Mouse (Mus musculus) embryo, embryonic 10.5 days (tissue): Measurements from ENCODE around the gene Pprc1.
A peak's percentile ranks its signal among the peaks of the same experiment; 100 is the strongest.

Experiments used
- DNase-seq: peaks from one replicate; pipeline ENCODE4 v3.0.0-alpha.2; 2015; ENCODE audit warnings: low spot score

The Pprc1 gene

GRCm38 (mm10) chr19:46044271-46044992 lies at the start of gene Pprc1:
Pprc1 (plus strand) TSS chr19:46044886.
- peak; percentile 79 for DNase-seq

DNA sequence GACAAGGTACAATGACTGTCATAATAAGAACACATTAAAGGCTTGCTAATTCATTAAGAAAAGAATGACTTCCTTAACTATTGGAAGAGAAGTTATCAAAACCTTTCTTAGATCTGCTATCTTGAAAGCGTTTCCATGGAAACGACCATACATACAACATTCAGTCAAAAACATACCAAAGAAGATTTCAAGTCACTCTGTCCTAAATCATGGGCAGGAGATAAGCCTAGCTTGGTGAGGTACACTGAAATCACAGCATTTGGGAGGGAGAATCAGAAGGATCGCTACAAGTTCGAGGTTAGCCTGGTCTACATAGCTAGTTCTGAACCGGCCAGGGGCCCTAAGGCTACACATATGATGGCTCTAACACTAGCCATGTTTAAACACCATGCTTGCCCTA lies 47.3 kb upstream of the Pprc1 start:
- peak; percentile 56 for DNase-seq

GRCm38 (mm10) chr19:45997785-45998693 lies 46.6 kb upstream of the Pprc1 start, which contains the start of gene Armh3:
Armh3 (minus strand) TSS chr19:45998488.
- DNase-seq: peak; percentile 99

DNA sequence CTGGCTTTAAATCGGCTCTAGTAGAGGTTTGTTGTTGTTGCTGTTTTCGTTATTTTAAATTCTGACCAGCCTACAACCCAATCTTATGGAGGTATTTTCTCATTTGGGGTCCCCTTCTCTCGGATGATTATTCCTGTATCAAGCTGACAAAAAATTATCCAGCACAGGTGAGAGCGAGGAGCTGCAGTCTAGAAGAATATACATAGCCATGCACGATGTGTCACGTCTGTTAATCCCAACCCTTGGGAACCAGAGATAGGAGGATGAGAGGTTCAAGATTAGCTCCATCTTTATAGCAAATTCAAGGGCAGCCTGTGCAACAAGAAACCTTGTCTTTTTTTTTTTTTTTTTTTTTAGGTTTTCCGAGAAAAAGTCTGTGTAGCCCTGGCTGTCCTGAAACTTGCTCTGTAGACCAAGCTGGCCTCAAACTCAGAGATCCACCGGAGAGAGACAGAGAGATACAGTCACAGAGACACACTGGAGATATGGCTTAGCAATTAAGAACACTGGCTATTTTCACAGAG lies 45.9 kb upstream of the Pprc1 start:
- no peak for DNase-seq

- DNase-seq: no peak
Observed at GRCm38 (mm10) chr19:45999378-45999777, 45.3 kb upstream of the Pprc1 start.

DNA sequence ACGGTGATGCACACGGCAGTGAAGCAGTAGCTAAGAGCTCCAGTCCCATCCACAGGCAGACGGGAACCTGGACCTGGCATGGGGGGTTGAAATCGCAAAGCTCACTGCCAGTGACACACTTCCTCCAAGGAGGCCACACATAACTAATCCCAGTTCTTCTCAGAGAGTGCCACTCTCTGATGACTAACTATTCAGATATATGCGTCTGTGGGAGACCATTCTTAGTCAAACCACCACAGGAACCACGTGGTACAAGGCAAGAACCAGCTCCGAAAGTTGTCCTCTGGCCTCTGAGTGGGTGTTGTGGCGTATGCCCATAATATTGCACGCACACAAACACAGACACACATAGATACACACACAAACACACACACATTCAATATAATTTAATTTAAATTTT lies 42.4 kb upstream of the Pprc1 start:
- DNase-seq: no peak

DNA sequence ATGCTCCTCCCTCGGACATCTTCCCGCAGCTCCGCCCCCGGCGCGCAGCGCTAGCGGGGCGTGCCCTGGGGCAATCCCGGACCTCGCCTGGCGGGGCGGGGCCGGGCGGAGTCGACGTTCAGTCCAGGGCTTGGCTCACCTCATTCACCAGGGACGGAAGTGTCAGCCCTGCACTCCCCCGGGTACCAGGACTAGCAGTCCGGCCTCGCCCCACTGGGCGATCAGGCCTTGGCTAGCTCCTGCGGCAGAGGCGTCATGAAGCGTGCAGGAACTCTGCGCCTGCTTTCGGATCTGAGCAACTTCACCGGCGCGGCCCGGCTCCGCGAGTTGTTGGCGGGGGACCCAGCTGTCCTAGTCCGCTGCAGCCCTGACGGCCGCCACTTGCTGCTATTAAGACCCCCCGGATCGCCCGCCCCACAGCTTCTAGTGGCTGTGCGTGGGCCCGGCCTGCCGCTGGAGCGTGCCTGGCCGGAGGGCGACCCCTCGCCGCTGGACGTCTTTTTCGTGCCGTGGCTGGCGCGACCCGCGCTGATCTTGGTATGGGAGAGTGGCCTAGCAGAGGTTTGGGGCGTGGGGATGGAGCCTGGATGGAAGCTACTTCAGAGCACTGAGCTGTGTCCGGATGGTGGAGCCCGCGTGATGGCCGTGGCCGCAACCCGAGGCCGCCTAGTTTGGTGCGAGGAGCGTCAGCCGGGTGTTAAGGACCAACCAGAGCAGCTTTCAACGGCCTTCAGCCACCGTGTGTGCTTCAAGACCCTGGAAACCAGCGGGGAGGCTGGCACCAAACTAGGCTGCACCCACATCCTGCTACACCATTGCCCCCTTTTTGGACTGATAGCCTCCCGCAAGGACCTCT lies 41.1 kb upstream of the Pprc1 start, which contains the start of gene Hps6:
Gene Hps6, plus strand, starts transcription at position 138 of the 856 bp plus-strand sequence.
- DNase-seq: peak; percentile 82

- no peak for DNase-seq
Observed at GRCm38 (mm10) chr19:46004814-46005466, 39.7 kb upstream of the Pprc1 start.

GRCm38 (mm10) chr19:46005680-46006079 lies 39.0 kb upstream of the Pprc1 start:
- no peak for DNase-seq

GRCm38 (mm10) chr19:46014572-46015178 lies 30.0 kb upstream of the Pprc1 start:
- peak; percentile 96 for DNase-seq

DNA sequence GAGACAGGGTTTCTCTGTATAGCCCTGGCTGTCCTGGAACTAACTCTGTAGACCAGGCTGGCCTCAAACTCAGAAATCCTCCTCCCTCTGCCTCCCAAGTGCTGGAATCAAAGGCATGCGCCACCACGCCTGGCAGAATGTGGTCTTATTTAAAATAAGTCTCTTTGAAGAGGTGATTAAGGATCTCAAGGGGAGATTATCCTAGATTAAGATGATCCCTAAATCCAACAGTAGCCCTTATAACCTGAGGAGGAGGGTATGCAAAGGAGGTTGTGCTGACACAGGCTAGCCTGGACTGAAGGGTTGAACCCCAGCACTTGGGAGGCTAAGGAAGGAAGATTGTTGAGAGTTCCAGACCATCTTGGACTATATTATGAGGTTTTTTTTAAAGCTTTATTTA lies 28.7 kb upstream of the Pprc1 start:
- no peak for DNase-seq

DNA sequence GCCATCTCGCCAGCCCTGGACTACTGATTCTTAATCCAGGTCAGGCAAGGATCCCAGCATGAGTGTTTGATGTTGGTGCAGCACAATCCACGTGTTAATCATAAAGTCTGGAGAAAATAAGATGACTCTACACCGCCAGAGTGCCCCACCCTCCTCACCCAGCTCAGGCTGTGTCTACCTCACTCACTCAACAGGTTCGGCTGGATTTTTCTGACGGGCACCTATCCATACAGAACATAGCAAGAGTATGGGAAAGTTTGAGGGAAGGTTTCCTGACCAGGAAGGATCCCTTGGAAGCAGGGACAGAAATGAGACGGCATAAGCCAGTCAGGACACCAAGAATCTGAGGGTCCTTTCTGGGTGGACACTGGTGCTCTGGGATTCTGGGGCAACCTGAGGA lies 19.7 kb upstream of the Pprc1 start:
- DNase-seq: no peak

DNA sequence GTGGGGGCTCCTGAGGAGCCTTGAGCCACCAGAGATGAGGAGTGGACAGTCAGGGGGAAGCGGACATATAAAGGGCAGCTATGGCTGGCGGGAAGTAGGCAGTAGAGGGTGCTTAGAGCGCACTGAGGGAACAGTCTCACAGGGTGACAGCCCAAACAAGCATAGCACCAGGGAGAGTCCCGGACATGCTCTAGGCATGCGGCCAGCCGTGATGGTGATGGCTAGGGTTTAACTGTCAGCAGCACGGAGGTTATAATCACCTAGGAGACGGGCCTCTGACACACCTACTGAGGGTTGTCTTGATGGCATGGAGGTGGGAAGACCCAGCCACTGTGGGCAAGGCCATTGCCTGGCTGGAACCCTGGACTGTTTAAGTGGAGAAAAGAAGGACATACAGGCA lies 18.1 kb upstream of the Pprc1 start:
- DNase-seq: no peak

GRCm38 (mm10) chr19:46028747-46029320 lies 15.9 kb upstream of the Pprc1 start:
- DNase-seq: no peak

DNA sequence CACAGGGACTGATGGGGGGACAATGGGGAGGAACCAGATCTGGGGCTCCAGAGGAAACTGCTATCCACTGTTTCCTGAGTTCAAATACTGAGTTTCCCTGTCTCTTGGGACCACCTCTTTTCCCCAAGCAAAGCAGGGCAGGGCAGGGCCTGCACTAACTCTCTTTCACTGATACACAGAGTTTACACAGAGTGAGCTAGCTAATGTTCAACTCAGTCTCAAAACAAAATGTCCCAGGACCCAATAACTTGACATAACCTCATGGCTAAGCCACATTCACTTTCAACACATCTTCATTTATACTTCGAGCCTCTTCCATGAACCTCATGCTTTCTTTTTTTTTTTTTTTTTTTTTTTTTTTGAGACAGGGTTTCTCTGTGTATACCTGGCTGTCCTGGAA lies 15.0 kb upstream of the Pprc1 start:
- DNase-seq: no peak

- DNase-seq: no peak
Observed at GRCm38 (mm10) chr19:46030196-46030983, 14.3 kb upstream of the Pprc1 start.

DNA sequence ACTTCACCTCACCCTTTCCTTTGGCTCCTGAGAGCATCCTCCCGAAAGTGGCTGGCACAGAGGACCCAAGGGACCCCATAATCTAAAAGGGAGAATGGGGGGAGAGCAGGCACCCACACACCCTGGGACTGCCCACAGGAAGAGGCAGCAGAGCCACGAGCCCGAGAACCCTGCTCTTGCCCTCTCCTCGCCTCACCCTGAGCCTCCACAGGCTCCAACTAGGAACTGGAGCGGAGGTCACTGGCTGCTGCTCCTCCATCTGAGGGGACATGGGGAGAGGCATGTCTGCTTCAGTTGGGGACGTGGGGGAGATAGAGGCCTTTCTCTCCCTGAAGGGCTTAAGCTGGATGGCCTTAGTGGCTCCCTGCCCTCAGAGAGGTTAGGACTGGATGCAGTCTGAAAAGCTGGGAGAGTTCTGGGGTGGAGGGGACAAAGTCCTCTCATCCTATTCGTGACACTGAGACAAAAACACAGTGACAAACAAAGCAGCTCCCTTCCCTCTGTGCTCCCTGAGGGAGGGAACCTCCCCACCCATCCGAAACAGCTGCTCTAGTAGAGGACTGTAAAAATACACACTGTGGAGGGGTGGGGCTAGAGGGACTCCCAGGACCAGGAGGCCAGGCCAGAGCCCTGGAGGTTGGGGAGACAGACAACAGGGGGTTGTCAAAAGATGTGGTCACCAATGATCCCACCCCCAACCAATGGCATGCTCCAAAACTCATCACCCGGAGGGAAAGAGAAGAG lies 12.8 kb upstream of the Pprc1 start:
- no peak for DNase-seq

DNA sequence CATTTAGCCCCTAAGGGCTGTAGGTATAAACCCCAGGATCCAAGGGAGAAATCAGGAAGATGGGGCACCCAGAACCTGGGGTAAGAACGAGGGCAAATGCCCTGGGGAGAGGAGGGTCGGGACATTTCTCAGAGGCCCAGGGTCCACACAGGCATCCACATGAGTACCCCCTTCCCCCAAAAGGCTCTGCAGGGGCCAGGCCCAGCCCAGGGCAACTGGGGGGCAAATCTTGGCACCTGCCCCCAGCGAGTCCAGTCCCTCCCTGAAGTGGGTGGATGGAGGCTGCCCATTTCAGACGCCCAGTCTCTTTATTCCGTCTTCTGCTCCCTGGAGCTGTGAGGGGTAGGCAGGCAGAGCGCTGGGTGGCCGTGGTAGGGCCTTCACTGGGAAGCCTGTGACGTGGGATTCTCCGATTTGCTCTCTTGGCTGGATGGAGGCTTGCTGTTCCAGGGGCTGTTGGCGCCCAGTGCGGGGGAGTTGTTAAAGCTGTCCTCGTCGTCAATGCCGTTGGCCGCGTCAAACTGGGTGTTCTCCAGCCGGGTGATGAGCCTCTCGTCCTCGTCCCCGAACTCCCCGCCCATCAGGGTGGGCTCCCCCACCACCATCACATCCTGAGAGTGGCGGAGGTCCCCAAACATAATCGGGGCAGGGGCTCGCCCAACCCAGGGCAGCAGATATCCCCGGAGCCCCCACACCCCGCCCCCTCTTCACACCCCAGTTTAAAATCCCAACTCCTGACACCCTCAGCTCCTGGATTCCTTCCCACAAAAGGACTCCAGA lies 11.8 kb upstream of the Pprc1 start:
- DNase-seq: no peak
